Mouse (Mus musculus): Measurements from ENCODE around the gene A330070K13Rik. TPM values are rescaled to one million over a fixed set of nuclear protein-coding genes. Genes with fewer than 3 reads are reported as not detected.

Gene A330070K13Rik
- polyA plus RNA-seq, 1 experiment from 2014 or later, result not detected

GRCm38 (mm10) chr5:130386418-130386817 lies 2.0 kb upstream of the A330070K13Rik start:
- Histone ChIP-seq H3K4me1 (replicated peaks; ENCODE audit: control insufficient read depth, insufficient read depth, low read length) (no peaks in the 10 kb centered on the region), H3K9ac (ENCODE audit: low read length) (no peak overlapping the region), H3K27ac (ENCODE audit: low read depth, low read length) (no peak overlapping the region), H3K4me2 (ENCODE audit: low read depth, low read length, severe bottlenecking) (no peak overlapping the region), H3K27me3 (ENCODE audit: control insufficient read depth, insufficient read depth, low read length) (no peaks in the 10 kb centered on the region), H3K4me3 (ENCODE audit: low read depth, low read length) (no peak overlapping the region), H3K36me3 (ENCODE audit: control insufficient read depth, insufficient read depth, low read length) (no peaks in the 10 kb centered on the region), H3K9me3 (ENCODE audit: control insufficient read depth, low read length) (no peaks in the 10 kb centered on the region)
- WGBS, result 68% methylated on average over 7 of the region's 7 CpGs
- DNase-seq (ENCODE audit: low spot score) (no peak), ATAC-seq (replicated peaks; ENCODE audit: low FRiP score) (no peak)

- ATAC-seq (replicated peaks; ENCODE audit: low FRiP score), result no peak
- WGBS, result 86% methylated on average over 3 of the region's 3 CpGs
- no peak overlapping the region for H3K27ac ChIP-seq (ENCODE audit: low read depth, low read length)
These were observed 9.0 kb downstream of the A330070K13Rik start for GRCm38 (mm10) chr5:130375411-130375810.

GRCm38 (mm10) chr5:130369237-130369636 lies 15.2 kb downstream of the A330070K13Rik start, which contains the start of gene Caln1:
Gene Caln1, plus strand, starts transcription at chr5:130369455.
- no peaks in the 10 kb centered on the region for H3K4me1 ChIP-seq (replicated peaks; ENCODE audit: control insufficient read depth, insufficient read depth, low read length)
- H3K9me3 ChIP-seq (ENCODE audit: control insufficient read depth, low read length), result no peaks in the 10 kb centered on the region
- H3K36me3 ChIP-seq (ENCODE audit: control insufficient read depth, insufficient read depth, low read length), result no peaks in the 10 kb centered on the region
- ATAC-seq (replicated peaks; ENCODE audit: low FRiP score), result no peak
- no peak for DNase-seq (ENCODE audit: low spot score)
- no peak within 1 kb of the TSS for H3K9ac ChIP-seq (ENCODE audit: low read length)
- no peaks in the 10 kb centered on the region for H3K27me3 ChIP-seq (ENCODE audit: control insufficient read depth, insufficient read depth, low read length)
- no peak within 1 kb of the TSS for H3K27ac ChIP-seq (ENCODE audit: low read depth, low read length)
- H3K4me2 ChIP-seq (ENCODE audit: low read depth, low read length, severe bottlenecking), result no peak within 1 kb of the TSS
- no peak within 1 kb of the TSS for H3K4me3 ChIP-seq (ENCODE audit: low read depth, low read length)
- WGBS, result 89% methylated on average over 11 of the region's 11 CpGs

More at GRCm38 (mm10) chr5:130375411-130375810, 9.0 kb downstream of the A330070K13Rik start:
- no peak overlapping the region for H3K9ac ChIP-seq (ENCODE audit: low read length)
- no peaks in the 10 kb centered on the region for H3K9me3 ChIP-seq (ENCODE audit: control insufficient read depth, low read length)
- H3K4me3 ChIP-seq (ENCODE audit: low read depth, low read length), result no peak overlapping the region
- no peaks in the 10 kb centered on the region for H3K36me3 ChIP-seq (ENCODE audit: control insufficient read depth, insufficient read depth, low read length)
- no peaks in the 10 kb centered on the region for H3K27me3 ChIP-seq (ENCODE audit: control insufficient read depth, insufficient read depth, low read length)
- DNase-seq (ENCODE audit: low spot score), result no peak
- no peaks in the 10 kb centered on the region for H3K4me1 ChIP-seq (replicated peaks; ENCODE audit: control insufficient read depth, insufficient read depth, low read length)
- no peak overlapping the region for H3K4me2 ChIP-seq (ENCODE audit: low read depth, low read length, severe bottlenecking)

GRCm38 (mm10) chr5:130368236-130368635 lies 16.2 kb downstream of the A330070K13Rik start:
- Histone ChIP-seq H3K36me3 (ENCODE audit: control insufficient read depth, insufficient read depth, low read length) (no peaks in the 10 kb centered on the region), H3K27ac (ENCODE audit: low read depth, low read length) (no peak overlapping the region), H3K27me3 (ENCODE audit: control insufficient read depth, insufficient read depth, low read length) (no peaks in the 10 kb centered on the region), H3K4me2 (ENCODE audit: low read depth, low read length, severe bottlenecking) (no peak overlapping the region), H3K9ac (ENCODE audit: low read length) (no peak overlapping the region), H3K9me3 (ENCODE audit: control insufficient read depth, low read length) (no peaks in the 10 kb centered on the region), H3K4me3 (ENCODE audit: low read depth, low read length) (no peak overlapping the region), H3K4me1 (replicated peaks; ENCODE audit: control insufficient read depth, insufficient read depth, low read length) (no peaks in the 10 kb centered on the region)
- ATAC-seq (replicated peaks; ENCODE audit: low FRiP score) (no peak), DNase-seq (ENCODE audit: low spot score) (no peak)
- 87% methylated on average over 6 of the region's 6 CpGs for WGBS

GRCm38 (mm10) chr5:130363773-130364172 lies 20.7 kb downstream of the A330070K13Rik start:
- H3K27ac ChIP-seq (ENCODE audit: low read depth, low read length), result no peak overlapping the region
- no peaks in the 10 kb centered on the region for H3K4me1 ChIP-seq (replicated peaks; ENCODE audit: control insufficient read depth, insufficient read depth, low read length)
- H3K4me2 ChIP-seq (ENCODE audit: low read depth, low read length, severe bottlenecking), result no peak overlapping the region
- no peaks in the 10 kb centered on the region for H3K36me3 ChIP-seq (ENCODE audit: control insufficient read depth, insufficient read depth, low read length)
- ATAC-seq (replicated peaks; ENCODE audit: low FRiP score), result no peak
- H3K4me3 ChIP-seq (ENCODE audit: low read depth, low read length), result no peak overlapping the region
- no peak for DNase-seq (ENCODE audit: low spot score)
- H3K9me3 ChIP-seq (ENCODE audit: control insufficient read depth, low read length), result no peaks in the 10 kb centered on the region
- H3K27me3 ChIP-seq (ENCODE audit: control insufficient read depth, insufficient read depth, low read length), result no peaks in the 10 kb centered on the region
- H3K9ac ChIP-seq (ENCODE audit: low read length), result no peak overlapping the region
- 40% methylated on average over 3 of the region's 3 CpGs for WGBS

- H3K4me1 ChIP-seq (replicated peaks; ENCODE audit: control insufficient read depth, insufficient read depth, low read length), result no peaks in the 10 kb centered on the region
- WGBS, result 67% methylated on average over 4 of the region's 4 CpGs
- H3K27me3 ChIP-seq (ENCODE audit: control insufficient read depth, insufficient read depth, low read length), result no peaks in the 10 kb centered on the region
- H3K9ac ChIP-seq (ENCODE audit: low read length), result no peak overlapping the region
- no peaks in the 10 kb centered on the region for H3K36me3 ChIP-seq (ENCODE audit: control insufficient read depth, insufficient read depth, low read length)
- DNase-seq (ENCODE audit: low spot score) (no peak), ATAC-seq (replicated peaks; ENCODE audit: low FRiP score) (no peak)
- H3K4me3 ChIP-seq (ENCODE audit: low read depth, low read length), result no peak overlapping the region
- H3K9me3 ChIP-seq (ENCODE audit: control insufficient read depth, low read length), result no peaks in the 10 kb centered on the region
- no peak overlapping the region for H3K27ac ChIP-seq (ENCODE audit: low read depth, low read length)
- no peak overlapping the region for H3K4me2 ChIP-seq (ENCODE audit: low read depth, low read length, severe bottlenecking)
These were observed 21.3 kb downstream of the A330070K13Rik start for GRCm38 (mm10) chr5:130363111-130363510.

- Histone ChIP-seq H3K4me3 (ENCODE audit: low read depth, low read length) (no peak overlapping the region), H3K4me1 (replicated peaks; ENCODE audit: control insufficient read depth, insufficient read depth, low read length) (no peaks in the 10 kb centered on the region), H3K27ac (ENCODE audit: low read depth, low read length) (no peak overlapping the region), H3K27me3 (ENCODE audit: control insufficient read depth, insufficient read depth, low read length) (no peaks in the 10 kb centered on the region), H3K36me3 (ENCODE audit: control insufficient read depth, insufficient read depth, low read length) (no peaks in the 10 kb centered on the region), H3K4me2 (ENCODE audit: low read depth, low read length, severe bottlenecking) (no peak overlapping the region), H3K9ac (ENCODE audit: low read length) (no peak overlapping the region), H3K9me3 (ENCODE audit: control insufficient read depth, low read length) (no peaks in the 10 kb centered on the region)
- no peak for DNase-seq (ENCODE audit: low spot score)
- 68% methylated on average over 7 of the region's 7 CpGs for WGBS
- no peak for ATAC-seq (replicated peaks; ENCODE audit: low FRiP score)
These were observed 29.2 kb downstream of the A330070K13Rik start for GRCm38 (mm10) chr5:130355223-130355622.

- WGBS, result 88% methylated on average over 2 of the region's 2 CpGs
- Histone ChIP-seq H3K9ac (ENCODE audit: low read length) (no peak overlapping the region), H3K36me3 (ENCODE audit: control insufficient read depth, insufficient read depth, low read length) (peaks cover 2% of the 10 kb centered on the region; the same call in 1 of the 2 replicates), H3K4me2 (ENCODE audit: low read depth, low read length, severe bottlenecking) (no peak overlapping the region), H3K4me3 (ENCODE audit: low read depth, low read length) (no peak overlapping the region), H3K27me3 (ENCODE audit: control insufficient read depth, insufficient read depth, low read length) (no peaks in the 10 kb centered on the region), H3K4me1 (replicated peaks; ENCODE audit: control insufficient read depth, insufficient read depth, low read length) (no peaks in the 10 kb centered on the region), H3K9me3 (ENCODE audit: control insufficient read depth, low read length) (no peaks in the 10 kb centered on the region; the same call in 1 of the 2 replicates), H3K27ac (ENCODE audit: low read depth, low read length) (no peak overlapping the region)
- DNase-seq (ENCODE audit: low spot score) (no peak), ATAC-seq (replicated peaks; ENCODE audit: low FRiP score) (no peak)
These were observed 38.6 kb downstream of the A330070K13Rik start for GRCm38 (mm10) chr5:130345871-130346270.

GRCm38 (mm10) chr5:130344999-130345398 lies 39.4 kb downstream of the A330070K13Rik start:
- H3K9ac ChIP-seq (ENCODE audit: low read length), result no peak overlapping the region
- H3K27ac ChIP-seq (ENCODE audit: low read depth, low read length), result no peak overlapping the region
- H3K4me1 ChIP-seq (replicated peaks; ENCODE audit: control insufficient read depth, insufficient read depth, low read length), result no peaks in the 10 kb centered on the region
- no peaks in the 10 kb centered on the region for H3K27me3 ChIP-seq (ENCODE audit: control insufficient read depth, insufficient read depth, low read length)
- H3K36me3 ChIP-seq (ENCODE audit: control insufficient read depth, insufficient read depth, low read length), result peaks cover 2% of the 10 kb centered on the region; the same call in 1 of the 2 replicates
- H3K4me3 ChIP-seq (ENCODE audit: low read depth, low read length), result no peak overlapping the region
- WGBS, result 92% methylated on average over 7 of the region's 7 CpGs
- no peak overlapping the region for H3K4me2 ChIP-seq (ENCODE audit: low read depth, low read length, severe bottlenecking)
- ATAC-seq (replicated peaks; ENCODE audit: low FRiP score) (no peak), DNase-seq (ENCODE audit: low spot score) (no peak)
- no peaks in the 10 kb centered on the region; the same call in 1 of the 2 replicates for H3K9me3 ChIP-seq (ENCODE audit: control insufficient read depth, low read length)

Measured in forebrain, embryonic 11.5 days (tissue).